Mouse (Mus musculus): ENCODE data around the gene Serpina1e. TPM values are rescaled to one million over a fixed set of nuclear protein-coding genes. Genes with fewer than 3 reads are reported as not detected.

Serpina1e gene
- polyA plus RNA-seq, 1 experiment from 2014 or later: 82.4 TPM

Other genes with a start within 250 kb of the Serpina1e start
- 113 and 126 TPM in 2 replicates for gene Serpina1d, start 185.4 kb downstream of the Serpina1e start, polyA plus RNA-seq (2015; fragmentation: Nextera tagmentation; extraction: Ambion mirVana)
- 465 and 505 TPM in 2 replicates for gene Serpina1b, start 128.6 kb downstream of the Serpina1e start, polyA plus RNA-seq (2015; fragmentation: Nextera tagmentation; extraction: Ambion mirVana)
- gene Serpina1a, start 95.4 kb downstream of the Serpina1e start, polyA plus RNA-seq (2015; fragmentation: Nextera tagmentation; extraction: Ambion mirVana): 280 and 331 TPM in 2 replicates
- gene Serpina1c, start 54.1 kb downstream of the Serpina1e start, polyA plus RNA-seq (2015; fragmentation: Nextera tagmentation; extraction: Ambion mirVana): 90.8 and 93.1 TPM in 2 replicates
- gene Serpina11, start 31.0 kb upstream of the Serpina1e start, polyA plus RNA-seq (2015; fragmentation: Nextera tagmentation; extraction: Ambion mirVana): 5.0 and 5.4 TPM in 2 replicates
- gene Serpina9, start 54.8 kb upstream of the Serpina1e start, polyA plus RNA-seq (2015; fragmentation: Nextera tagmentation; extraction: Ambion mirVana): not detected in 2 replicates
- 0.06 TPM in 1 of 2 replicates, not detected in the other for gene Serpina12, start 85.5 kb upstream of the Serpina1e start, polyA plus RNA-seq (2015; fragmentation: Nextera tagmentation; extraction: Ambion mirVana)
- gene Serpina5, start 142.1 kb upstream of the Serpina1e start, polyA plus RNA-seq (2015; fragmentation: Nextera tagmentation; extraction: Ambion mirVana): 0.05 TPM in 1 of 2 replicates, not detected in the other
- gene Serpina3a, start 153.7 kb upstream of the Serpina1e start, polyA plus RNA-seq (2015; fragmentation: Nextera tagmentation; extraction: Ambion mirVana): not detected in 2 replicates
- gene Serpina3b, start 169.0 kb upstream of the Serpina1e start, polyA plus RNA-seq (2015; fragmentation: Nextera tagmentation; extraction: Ambion mirVana): 0.06 and 0.20 TPM in 2 replicates
- gene Serpina3c, start 194.9 kb upstream of the Serpina1e start, polyA plus RNA-seq (2015; fragmentation: Nextera tagmentation; extraction: Ambion mirVana): not detected in 2 replicates

All from liver, embryonic 13.5 days (tissue).